Mouse (Mus musculus) kidney, adult 18-20 months (tissue): Measurements from ENCODE around the gene Acot2.
"Not testable (repeated sequence)": the region's sequence is repeated elsewhere in the genome, so short reads cannot be mapped to it uniquely, and the experiment has no call there.

ENCODE experiments used
- DNase-seq: peaks from one replicate; pipeline ENCODE4 v3.0.0; 2021

The Acot2 gene

DNA sequence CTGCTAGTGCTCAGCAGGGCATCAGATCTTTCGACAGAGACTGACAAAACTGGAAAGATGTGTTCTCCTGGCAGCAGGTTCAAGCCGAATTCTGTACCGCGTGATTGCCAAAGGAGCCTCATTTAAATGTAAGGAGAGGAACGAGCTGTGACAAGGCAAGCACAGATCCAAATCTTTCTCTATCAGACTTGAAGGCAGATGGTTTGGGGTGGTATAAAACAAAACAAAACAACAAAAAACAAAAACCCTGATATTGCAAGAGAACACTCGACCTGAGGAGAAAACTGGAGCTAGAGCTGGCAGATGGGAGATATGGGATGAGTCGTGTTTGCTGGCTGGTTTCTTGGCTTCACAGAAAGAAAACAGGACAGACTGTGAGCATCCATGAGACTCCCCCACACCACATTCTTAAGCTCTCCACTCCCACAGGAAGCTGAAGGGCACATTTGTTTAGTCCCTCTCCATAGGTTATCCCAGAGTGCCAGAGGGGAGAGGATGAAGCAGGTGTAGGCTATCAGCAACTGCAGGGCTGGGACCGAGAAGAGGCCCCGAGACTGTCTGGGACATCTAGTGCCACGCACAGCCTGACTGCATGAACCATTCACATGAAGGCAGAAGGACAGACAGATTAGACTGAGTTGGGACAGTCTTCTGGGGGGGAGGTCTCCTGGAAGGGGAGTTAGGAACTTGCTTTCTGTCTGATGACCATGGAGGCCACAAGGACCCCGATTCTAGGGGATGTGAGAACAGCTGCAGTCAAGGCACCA, 10.9 kb downstream of the Acot2 start:
- no peak for DNase-seq

DNA sequence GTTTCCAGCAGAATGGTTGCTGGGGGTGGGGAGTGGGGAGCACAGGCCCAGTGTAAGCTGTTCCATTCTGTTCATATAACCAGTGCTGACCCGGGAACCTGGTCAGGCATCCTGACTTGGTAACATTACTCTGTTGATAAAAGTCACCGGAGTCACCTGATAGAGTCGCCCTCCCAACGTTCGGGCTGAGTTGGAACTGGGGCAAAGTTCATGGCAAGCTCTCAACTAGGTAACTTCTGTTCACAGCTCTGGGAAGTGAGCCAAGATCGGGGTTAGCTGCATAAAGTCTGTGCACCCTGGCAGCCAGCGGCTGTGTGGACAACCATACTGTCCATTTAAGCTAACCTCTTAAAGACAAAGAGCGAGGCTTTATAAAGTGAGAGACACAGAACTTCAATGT, 11.6 kb downstream of the Acot2 start:
- peak; percentile 89 for DNase-seq

DNA sequence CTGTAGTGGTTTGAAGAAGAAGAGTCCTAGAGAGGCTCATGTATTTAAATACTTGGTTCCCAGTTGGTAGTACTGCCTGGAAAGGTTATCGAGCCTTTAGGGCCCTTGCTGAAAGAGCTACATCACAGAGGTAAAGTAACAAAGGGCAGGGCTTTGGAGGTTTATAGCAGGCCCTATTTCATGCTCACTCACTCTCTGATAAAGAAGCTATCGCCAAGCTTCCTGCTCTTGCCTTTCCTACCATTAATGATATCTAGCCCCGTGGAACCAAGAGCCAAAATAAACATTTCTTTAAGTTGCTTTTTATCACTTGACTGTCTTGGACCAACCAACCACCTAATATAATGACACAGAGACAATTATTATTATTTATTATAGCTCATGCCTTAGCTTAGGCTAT, 12.8 kb downstream of the Acot2 start:
- DNase-seq = no peak

DNA sequence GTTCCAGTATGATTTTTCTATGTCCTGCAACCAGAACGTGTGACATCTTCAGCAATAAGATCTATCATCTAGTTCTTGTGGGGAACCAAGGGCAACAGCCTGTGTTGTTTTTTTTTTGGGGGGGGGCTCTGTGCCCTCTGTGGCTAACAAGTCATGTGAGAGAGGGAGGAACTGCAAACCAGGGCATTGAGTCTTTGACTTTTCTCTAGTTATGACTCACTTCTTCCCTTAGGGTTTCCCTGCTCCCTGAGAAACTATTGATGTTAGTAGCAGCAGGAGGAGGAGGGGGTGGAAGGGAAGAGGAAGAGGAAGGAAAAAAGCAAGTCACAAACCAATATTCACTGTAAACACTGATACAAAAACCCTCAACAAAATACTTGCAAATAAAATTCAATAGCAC, 16.2 kb downstream of the Acot2 start:
- no peak for DNase-seq

DNA sequence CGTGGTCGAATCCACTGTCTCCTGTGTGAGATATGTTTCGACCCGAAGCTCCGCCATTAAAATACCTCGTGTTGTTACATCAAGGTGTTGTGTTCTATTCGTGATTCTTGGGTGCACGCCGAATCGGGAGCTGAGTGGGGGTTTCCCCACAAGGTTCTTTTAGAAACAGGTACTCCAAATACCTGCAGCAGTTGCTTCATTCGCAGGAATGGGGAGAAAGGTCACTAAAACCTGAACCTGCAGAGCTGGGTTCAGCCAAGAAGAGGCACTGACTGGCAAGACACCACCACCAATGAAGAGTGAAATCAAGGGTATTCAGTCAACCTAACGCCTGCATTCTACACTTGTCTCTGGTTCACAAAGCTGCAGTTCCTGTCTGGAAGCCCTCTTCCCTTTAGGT, 20.6 kb downstream of the Acot2 start:
- DNase-seq = peak; percentile 33

DNA sequence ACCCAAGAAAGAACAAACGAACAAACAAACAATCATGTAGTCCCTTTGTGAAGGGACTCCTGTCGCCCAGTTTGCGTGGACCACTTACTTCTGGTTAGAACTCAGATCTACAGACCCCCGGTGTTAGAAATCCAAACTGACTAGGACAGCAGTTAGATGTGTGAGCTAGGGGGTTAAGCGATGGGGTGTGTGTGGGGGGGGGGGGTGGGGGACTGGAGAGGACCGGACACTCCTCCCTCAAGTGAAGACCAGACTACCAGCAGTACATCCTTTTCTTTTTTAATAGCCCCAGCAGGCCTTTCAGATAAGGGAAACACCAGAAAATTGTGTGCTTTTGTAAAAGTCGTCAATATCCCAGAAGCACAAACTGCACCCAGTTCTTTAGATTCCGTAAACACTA, 21.1 kb downstream of the Acot2 start:
- no peak for DNase-seq

DNA sequence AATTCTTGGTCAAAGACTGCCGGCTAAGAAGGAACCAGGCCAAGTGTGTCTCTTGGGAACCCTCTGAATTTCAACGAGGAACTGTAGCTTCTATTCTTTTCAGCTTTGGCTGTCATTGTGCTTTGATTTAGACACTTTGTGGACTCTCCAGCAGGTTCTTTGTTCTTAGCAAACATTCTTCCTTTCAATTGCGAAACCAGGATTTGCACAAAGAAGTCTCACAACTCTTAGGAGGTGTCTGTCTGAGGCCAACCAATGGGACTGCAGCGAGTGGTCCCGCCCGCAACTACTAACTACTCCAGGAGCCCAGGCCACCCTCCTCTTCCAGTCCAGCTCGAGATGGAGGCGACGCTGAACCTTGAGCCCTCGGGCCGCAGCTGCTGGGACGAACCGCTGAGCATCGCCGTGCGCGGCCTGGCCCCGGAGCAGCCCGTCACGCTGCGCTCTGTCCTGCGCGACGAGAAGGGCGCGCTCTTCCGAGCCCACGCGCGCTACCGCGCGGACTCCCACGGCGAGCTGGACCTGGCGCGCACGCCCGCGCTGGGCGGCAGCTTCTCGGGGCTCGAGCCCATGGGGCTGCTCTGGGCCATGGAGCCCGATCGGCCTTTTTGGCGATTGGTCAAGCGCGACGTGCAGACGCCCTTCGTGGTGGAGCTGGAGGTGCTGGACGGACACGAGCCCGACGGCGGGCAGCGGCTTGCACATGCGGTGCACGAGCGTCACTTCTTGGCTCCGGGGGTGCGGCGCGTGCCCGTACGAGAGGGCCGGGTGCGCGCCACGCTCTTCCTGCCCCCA, 21.7 kb downstream of the Acot2 start, which contains the start of gene Acot1:
TSS of gene Acot1 (plus strand) at position 320 of the 795 bp plus-strand sequence.
- DNase-seq = peak; percentile 81

DNA sequence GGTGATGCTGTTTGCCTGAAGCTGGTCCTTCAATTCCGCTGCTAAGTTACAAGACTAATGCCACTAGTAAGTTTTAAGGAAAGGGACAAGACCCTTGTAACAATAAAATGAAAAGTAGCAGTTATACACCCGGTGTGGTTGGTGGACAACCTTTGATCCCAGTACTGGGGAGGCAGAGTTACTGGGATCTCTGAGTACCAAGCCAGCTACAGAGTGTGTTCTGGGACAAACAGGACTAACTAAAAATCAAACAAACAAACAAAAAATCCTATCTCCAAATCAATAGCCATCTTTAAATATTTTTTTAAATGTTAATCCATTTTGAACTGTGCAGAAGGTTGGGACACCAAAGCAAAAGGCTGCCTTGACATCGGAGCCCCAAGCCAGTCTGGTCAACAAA, 22.5 kb downstream of the Acot2 start:
- DNase-seq = no peak

DNA sequence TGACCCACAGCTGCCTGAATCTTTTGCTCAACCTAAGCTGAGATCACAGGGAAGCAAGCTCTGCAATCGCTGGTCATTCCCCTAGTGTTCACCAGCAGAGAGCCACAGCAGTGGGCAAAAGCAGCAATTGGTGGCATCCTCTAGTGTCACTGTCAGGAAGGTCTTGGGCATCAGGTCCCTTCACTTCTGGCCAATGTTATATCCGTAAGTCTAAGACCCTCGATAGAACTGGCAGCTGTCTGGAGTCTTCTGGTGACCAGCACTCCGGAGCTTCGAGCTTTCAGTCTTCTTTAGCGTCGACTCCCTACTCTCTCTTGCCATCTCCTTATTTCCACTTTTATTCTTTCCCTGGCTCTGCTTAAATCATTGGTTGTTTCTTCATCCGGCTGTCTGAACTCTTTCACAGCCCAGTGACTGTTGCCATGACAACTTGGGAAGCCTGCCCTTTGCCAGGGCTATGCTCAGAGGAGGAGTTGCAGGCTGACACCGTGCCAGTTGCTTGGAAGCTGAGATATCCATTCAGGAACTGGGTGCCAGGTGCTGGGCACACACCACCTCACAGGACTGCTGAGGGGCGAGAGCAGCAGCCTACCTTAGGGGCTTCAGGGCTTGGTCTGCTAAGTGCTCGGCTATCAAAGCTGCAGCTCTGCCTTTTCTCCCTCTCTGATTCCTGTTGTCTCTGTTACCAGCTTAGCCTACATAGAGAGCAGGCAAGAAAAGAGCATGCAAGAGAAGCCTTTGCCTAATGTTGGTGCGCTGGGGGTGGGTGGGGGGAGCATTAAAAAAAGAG, 23.8 kb downstream of the Acot2 start:
- peak; percentile 92 for DNase-seq

DNA sequence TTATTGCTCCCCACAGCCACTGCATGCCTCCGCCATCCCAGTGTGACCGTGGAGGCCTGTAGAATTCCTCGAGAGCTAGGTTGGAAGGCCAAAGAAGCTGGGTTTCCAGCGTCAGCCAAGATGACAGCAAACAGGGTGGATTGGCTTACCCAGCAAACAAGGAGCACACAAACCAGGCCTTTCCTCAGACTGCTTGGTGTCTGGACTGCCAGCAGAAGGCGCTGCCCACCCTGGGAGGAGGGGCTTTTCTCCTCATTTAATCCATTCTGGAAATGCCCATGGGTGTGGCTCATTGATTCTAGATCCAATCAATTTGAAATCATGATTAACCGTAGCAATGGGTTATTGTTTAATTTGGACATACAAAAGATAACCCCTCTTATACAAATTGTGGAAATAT, 25.5 kb downstream of the Acot2 start:
- no peak for DNase-seq

DNA sequence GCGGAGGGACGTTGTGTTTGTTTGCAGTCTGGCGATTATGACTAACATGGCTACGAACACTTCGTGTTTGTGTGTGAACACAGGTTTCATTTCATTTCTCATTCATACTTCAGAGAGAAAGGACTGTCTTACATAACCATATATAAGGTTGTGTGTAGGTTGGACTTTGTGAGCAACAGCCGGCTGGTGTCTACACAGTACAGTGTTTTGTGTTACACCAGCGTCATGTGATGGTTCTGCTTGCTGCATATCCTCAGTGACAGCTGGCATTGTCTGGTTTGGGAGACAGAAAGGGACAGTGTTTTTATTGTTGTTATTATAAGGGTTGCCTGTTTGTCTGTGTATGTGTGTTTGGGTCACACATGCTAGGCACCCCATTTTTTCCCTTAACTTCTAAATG, 26.0 kb downstream of the Acot2 start:
- DNase-seq = no peak

DNA sequence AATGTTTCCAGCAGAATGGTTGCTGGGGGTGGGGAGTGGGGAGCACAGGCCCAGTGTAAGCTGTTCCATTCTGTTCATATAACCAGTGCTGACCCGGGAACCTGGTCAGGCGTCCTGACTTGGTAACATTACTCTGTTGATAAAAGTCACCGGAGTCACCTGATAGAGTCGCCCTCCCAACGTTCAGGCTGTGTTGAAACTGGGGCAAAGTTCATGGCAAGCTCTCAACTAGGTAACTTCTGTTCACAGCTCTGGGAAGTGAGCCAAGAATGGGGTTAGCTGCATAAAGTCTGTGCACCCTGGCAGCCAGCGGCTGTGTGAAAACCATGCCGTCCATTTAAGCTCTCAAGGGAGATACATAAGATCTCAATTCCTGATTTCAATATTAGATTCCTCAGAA, 32.9 kb downstream of the Acot2 start:
- peak; percentile 88 for DNase-seq

DNA sequence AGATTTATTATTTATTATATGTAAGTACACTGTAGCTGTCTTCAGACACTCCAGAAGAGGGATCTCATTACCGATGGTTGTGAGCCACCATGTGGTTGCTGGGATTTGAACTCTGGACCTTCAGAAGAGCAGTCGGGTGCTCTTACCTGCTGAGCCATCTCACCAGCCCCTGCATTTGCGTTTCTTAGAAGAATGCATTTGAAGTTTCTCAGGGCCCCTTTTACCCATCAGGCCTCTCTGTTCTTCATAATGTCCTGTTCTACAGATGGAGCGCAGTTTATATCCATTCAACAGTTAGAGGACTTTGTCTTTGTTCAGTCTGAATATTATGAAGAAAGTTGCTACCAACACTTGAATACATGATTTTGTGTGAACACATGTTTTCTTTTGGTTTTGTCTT, 34.6 kb downstream of the Acot2 start:
- not testable (repeated sequence) for DNase-seq

DNA sequence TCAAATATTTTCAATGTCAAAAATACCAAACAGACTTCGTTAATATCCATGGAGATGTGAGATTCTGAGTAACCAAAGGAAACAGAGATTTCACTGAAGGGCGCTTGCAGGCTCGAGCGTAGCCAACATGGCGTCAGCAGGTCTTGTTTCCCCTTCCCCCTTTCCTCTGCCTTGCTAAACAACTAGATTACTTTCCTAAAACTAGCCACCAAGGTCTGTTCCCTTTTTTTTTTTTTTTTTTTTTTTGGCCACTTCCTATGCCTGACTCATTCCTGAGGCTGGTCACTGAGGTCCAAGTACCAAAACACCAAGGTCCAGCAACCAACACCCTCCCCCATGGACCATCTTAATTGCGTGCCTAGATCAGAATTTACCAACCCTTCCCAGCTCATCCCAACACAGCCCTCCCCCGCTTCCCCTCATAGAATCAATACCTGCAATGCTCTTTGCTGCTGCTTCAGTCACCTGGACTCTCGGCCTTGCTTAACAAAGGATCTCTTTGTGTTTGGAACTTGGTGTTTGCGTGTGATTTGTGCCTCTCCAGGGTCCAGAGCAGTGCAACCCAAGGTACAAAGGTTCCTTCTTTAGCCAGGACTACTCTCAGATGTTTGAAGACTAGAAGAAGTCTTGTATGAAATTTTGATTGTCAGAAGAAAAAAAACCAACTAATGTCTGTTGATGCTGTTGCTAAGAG, 35.5 kb downstream of the Acot2 start:
- DNase-seq = no peak

DNA sequence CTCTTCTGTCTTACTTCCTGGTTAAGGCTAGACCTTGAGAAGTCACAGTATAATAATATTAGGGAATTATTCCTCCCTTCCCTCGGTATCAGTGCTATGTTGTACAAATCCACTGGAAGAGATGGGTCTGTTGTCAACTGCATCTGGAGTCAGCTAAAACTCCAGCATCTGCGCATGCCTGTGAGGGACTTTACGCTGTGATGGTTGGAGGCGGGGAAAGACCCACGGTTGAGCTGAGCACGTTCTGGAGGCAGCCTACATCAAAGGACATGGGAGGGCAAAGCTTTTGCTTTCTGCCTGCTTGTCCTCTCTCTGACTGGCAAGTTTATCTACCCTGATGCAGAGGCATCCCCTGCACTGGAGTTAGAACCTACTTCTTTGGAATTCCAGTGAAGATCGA, 38.2 kb downstream of the Acot2 start:
- no peak for DNase-seq

DNA sequence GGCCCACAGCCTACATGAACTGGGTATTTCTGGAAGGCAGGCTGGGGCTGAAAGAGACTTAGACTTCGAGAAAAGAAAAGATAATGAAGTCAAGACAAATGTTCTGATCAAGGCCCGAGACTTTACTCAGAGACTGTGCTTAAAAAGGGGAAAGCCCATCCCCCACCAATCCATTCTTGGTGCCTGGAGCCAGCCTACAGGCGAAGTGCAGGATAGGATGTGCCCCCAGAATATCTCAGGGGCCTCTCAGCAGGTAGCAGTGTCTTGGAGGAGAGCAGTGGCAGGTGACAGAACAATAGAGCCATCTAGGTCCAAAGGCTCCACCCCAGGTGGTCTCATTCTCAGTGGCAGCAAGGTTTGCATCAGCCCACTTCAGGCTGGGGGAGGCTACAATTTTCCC, 40.7 kb downstream of the Acot2 start:
- not testable (repeated sequence) for DNase-seq

DNA sequence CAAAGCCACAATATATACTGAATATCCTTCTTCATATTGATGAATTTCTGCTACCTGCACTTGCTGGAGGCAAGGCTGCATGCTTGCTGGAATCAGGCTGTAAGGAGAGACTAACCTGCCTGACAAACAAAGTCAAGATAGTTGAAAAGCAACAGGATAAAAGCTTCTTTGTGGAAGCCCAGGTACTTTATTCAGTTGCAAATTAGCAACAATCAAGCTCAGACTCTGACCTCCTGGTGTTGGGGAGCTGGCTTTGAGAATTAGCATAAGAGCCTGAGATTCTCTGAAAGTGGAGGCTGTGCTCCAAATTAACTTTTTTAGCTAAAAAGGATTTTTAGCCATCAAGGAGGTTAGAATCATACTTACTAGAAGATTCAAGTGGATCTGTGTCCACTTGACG, 41.4 kb downstream of the Acot2 start:
- not testable (repeated sequence) for DNase-seq

DNA sequence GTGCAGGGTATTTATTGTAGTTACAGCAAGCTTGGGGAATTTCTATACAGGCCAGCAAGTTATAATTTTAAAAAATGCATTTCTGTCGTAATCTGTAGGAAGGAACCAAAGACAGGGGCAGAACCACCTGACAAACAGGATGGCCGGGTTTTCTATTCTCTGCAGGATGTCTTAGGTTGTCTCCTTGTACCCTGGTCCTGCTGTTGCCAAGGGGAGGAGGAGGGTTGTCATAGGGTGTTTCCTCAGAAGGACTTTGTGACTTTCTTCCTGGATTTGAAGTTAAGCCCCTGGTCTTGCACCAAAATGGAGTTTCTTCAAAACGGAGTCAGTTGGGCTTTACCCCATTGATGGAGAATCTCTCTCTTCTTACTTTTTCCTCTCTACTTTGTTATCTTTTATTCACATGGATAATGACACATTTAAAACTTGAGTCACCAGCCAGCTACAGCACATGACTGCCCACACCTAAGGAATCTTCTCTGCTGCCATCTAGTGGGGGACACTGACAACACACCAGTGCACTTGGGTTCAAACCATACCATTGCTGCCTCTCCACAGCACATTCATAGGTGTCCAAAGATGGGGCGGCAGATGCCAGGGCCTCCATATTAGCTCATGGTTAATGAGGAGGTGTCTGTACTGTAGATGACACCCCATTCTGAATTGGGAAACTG, 43.1 kb downstream of the Acot2 start:
- DNase-seq = peak; percentile 83

DNA sequence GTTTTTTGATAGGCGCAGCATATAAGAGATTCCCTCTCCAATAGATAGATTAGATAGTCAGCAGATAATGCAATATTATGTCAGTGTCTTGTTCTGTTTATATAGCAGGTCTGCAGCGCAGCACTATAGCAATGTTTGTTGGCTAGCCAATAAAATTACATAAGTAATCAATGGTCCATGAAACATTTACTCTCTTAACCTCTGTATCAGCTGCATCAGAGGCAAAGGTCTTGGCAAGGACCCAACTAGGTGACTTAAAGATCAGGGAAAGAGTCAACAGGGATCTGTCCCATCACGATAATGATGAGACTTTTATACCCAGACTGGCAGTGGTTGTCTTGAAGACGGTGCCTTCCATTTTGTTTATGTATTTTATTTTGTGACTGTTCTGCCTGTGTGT, 45.2 kb downstream of the Acot2 start:
- no peak for DNase-seq

DNA sequence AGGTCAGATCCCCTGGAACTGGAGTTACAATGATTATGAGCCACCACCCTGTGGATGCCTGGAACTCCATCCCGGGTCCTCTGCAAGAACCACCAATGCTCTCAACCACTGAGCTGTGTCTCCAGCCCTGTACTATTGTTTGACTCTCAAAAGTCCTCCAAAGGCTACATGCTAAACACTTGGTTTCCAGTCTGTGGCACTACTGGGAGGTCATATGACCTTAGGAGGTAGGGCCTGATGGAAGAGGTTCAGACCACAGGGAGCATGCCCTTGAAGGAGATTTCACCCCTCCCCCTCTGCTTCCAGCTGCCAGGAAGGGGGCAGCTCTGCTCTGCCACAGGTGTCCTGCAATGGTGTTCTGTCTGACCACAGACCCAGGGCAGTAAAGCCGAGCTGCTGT, 45.6 kb downstream of the Acot2 start:
- DNase-seq = not testable (repeated sequence)

DNA sequence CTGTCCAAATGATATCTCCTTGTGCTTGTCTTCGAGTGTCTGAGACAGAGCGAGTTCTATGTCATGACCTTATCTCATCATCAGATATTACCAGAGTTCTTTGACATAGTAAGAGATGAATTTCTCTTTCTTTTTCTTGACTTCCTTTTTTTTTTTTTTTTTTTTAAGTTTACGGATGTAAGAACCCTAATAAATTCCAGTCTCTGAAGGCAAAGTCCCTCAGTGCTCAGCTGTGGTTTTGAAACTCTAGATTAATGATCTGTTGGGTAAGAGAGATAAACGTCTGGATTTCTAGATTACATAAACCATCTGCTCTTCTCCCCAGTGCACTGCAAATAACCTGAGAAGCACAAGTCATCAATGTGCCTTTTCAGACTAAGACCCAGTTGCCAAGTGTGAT, 46.4 kb downstream of the Acot2 start:
- DNase-seq = no peak

DNA sequence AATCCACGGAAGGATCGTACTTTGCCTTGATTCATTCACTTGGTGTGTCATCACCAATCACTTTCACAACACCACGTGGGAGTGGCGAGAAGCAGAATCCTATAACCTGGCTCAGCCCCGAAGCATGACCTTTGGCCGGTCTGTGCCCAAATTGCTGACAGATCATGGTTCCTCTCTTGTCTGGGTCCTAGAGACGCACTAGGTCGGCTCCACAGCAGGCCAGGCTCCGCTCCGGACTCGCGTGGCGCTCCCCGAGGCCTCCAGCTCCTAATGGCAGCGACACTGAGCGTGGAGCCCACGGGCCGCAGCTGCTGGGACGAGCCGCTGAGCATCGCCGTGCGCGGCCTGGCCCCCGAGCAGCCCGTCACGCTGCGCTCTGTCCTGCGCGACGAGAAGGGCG, 50.6 kb downstream of the Acot2 start, which contains the start of gene Acot4:
TSS of gene Acot4 (plus strand) at position 139 of the 400 bp plus-strand sequence.
- DNase-seq = peak; percentile 81
